Mouse (Mus musculus): ENCODE results near the gene Pced1b.

Gene Pced1b

DNA sequence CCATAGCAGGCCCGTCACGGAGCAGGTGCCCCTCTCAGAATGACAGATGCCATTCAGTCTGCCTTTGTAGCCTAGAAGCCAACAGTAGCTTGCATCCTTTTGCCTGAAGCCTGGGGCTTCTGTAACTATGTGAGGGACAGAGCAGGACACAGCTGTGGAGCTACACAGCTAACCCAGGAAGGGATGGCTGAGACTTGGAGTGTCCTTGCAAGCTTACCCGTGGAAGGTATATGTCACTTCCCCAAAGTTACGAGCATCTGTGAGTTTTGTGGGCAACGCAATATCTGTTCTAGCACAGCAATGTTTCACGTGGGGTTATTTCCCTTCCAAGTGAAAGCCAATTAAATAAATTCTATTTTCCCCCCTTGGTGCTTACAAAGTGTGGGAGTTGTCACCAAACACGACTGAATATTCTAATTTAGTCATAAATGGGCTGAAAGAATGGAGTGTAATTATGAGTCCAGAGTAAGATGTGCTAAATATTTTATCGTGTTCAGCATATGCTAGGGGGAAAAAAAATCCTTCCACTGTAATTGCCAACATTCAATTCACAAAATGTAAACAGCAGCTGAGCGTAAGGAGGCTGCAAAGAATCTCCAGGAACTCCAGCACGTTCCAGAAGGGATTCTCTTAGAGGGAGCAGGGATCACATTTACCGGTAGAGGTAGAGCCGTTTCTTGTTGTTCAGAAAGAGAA is 168.0 kb downstream of the Pced1b start:
- Histone ChIP-seq H3K9me3 (ENCODE audit: low read length) (peaks cover 28% of the 10 kb centered on the region), H3K27me3 (ENCODE audit: insufficient read depth, low read length) (no peaks in the 10 kb centered on the region), H3K36me3 (ENCODE audit: insufficient read depth, low read length) (no peaks in the 10 kb centered on the region), H3K4me1 (replicated peaks; ENCODE audit: low read depth, low read length) (peaks cover 12% of the 10 kb centered on the region), H3K4me3 (replicated peaks; ENCODE audit: low read length) (no peak overlapping the region)
- TF ChIP-seq NANOG (IDR thresholded peaks at IDR 0.05; ENCODE audit: borderline replicate concordance, low read length): no peak
- TF ChIP-seq CTCF (conservative IDR thresholded peaks at IDR 0.05; ENCODE audit: low read length): no peak
- no peak for TF ChIP-seq POU5F1 (IDR thresholded peaks at IDR 0.05; ENCODE audit: borderline replicate concordance, low read length)

DNA sequence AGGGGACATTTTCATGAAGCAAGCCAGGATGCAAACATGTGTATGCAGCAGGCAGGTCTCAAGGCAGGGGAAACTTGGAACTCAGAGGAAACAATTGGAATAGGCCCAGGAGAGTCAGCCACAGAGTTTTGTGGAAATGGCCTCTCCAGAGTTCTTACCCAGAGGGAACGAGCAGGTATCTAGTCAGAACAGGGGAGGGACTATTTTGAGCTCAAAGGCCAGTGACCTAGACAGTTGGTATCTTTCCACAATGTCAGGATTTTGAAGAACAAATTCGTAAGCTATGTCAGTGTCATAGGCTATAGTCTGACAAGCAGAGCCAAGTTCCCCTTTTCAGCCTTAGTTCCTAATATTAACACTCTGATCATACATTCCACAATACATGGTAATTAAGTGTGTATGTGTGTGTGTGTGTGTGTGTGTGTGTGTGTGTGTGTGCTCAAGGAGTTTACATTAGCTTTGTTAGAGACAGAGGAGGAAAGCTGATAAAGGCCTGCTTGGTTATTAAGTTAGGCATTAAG is 168.6 kb downstream of the Pced1b start:
- Histone ChIP-seq H3K9me3 (ENCODE audit: low read length) (peaks cover 28% of the 10 kb centered on the region), H3K36me3 (ENCODE audit: insufficient read depth, low read length) (no peaks in the 10 kb centered on the region), H3K27me3 (ENCODE audit: insufficient read depth, low read length) (no peaks in the 10 kb centered on the region), H3K4me3 (replicated peaks; ENCODE audit: low read length) (no peak overlapping the region), H3K4me1 (replicated peaks; ENCODE audit: low read depth, low read length) (peaks cover 12% of the 10 kb centered on the region)
- TF ChIP-seq NANOG (IDR thresholded peaks at IDR 0.05; ENCODE audit: borderline replicate concordance, low read length) (no peak), POU5F1 (IDR thresholded peaks at IDR 0.05; ENCODE audit: borderline replicate concordance, low read length) (no peak), CTCF (conservative IDR thresholded peaks at IDR 0.05; ENCODE audit: low read length) (no peak)

DNA sequence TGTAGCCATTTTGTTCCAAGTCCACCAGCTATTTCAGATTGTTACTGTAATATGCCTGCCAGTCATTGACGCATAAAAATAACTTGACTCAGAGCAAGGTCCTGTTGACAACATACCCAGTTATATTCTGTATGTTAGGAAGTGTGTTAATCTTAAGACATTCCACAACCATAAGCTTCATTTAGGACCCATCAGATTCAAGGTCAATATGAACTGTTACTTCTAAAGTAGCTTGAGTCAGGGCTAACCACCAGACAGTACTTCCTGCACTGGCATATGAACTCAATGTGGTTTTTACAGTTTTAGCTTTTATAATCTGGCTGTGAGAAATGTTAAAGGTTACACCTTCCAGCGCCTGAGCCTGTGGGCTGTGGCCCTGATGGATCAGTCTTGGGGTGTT is 173.4 kb downstream of the Pced1b start:
- Histone ChIP-seq H3K9me3 (ENCODE audit: low read length) (no peaks in the 10 kb centered on the region), H3K36me3 (ENCODE audit: insufficient read depth, low read length) (no peaks in the 10 kb centered on the region), H3K4me1 (replicated peaks; ENCODE audit: low read depth, low read length) (peaks cover 34% of the 10 kb centered on the region), H3K4me3 (replicated peaks; ENCODE audit: low read length) (no peak overlapping the region), H3K27me3 (ENCODE audit: insufficient read depth, low read length) (no peaks in the 10 kb centered on the region)
- TF ChIP-seq NANOG (IDR thresholded peaks at IDR 0.05; ENCODE audit: borderline replicate concordance, low read length): no peak
- no peak for TF ChIP-seq POU5F1 (IDR thresholded peaks at IDR 0.05; ENCODE audit: borderline replicate concordance, low read length)
- TF ChIP-seq CTCF (conservative IDR thresholded peaks at IDR 0.05; ENCODE audit: low read length): no peak

DNA sequence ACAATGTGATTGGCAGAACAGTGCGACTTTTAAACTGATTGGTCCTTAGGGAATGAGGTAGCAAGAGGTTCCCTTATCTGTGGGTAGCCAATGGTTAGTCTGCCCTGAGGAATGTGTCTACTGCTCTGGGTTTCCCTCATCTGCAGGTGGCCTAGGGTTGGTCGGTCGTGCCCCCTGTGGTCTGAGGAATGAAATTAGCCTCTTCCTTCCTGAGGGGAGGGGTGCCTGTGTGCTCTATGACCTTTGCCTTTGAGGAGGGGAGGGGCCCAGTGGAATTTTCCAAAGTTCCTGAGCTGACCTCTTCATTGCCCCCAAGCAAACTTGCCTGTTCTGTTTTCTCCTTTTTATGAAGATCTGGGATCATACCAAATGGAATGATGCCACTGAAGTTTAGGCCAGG is 174.6 kb downstream of the Pced1b start:
- Histone ChIP-seq H3K4me3 (replicated peaks; ENCODE audit: low read length) (no peak overlapping the region), H3K4me1 (replicated peaks; ENCODE audit: low read depth, low read length) (peaks cover 29% of the 10 kb centered on the region), H3K27me3 (ENCODE audit: insufficient read depth, low read length) (no peaks in the 10 kb centered on the region), H3K9me3 (ENCODE audit: low read length) (no peaks in the 10 kb centered on the region), H3K36me3 (ENCODE audit: insufficient read depth, low read length) (no peaks in the 10 kb centered on the region)
- TF ChIP-seq POU5F1 (IDR thresholded peaks at IDR 0.05; ENCODE audit: borderline replicate concordance, low read length) (no peak), CTCF (conservative IDR thresholded peaks at IDR 0.05; ENCODE audit: low read length) (no peak), NANOG (IDR thresholded peaks at IDR 0.05; ENCODE audit: borderline replicate concordance, low read length) (no peak)

DNA sequence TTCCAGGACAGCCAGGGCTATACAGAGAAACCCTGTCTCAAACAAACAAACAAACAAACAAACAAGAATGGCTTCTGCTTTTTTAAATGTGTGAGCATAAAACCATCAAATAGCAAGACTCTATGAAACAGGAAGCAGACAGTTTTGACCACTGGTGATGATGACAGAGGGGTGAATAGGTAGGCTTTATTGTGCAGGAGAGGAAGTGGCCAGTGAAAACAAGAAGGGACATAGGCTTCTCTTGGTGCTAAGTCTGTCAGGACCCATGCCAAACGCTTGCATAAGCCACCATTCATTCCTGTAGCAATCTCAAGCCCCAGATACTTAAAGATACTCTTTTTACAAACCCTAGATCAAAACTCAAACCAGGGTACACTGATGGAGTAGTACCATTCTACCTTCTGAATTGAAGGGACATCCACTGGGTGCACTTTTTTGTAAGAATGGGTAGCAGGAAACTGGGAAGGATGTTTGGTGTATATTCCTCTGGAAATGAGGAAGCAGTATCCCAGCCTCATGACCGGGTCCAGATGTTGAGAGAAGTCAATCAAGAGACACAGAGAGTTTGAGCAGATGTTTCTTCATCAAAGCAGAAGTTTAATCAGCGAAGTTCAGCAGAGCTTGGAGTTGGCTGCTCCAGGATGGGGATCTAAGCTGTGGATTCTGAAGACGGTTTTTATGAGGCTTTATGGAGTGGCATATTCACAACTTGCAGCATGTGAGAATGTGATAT is 175.5 kb downstream of the Pced1b start:
- no peaks in the 10 kb centered on the region for H3K36me3 ChIP-seq (ENCODE audit: insufficient read depth, low read length)
- no peak for TF ChIP-seq NANOG (IDR thresholded peaks at IDR 0.05; ENCODE audit: borderline replicate concordance, low read length)
- no peak for TF ChIP-seq POU5F1 (IDR thresholded peaks at IDR 0.05; ENCODE audit: borderline replicate concordance, low read length)
- TF ChIP-seq CTCF (conservative IDR thresholded peaks at IDR 0.05; ENCODE audit: low read length): no peak
- no peaks in the 10 kb centered on the region for H3K9me3 ChIP-seq (ENCODE audit: low read length)
- no peak overlapping the region for H3K4me3 ChIP-seq (replicated peaks; ENCODE audit: low read length)
- H3K4me1 ChIP-seq (replicated peaks; ENCODE audit: low read depth, low read length): peaks cover 28% of the 10 kb centered on the region
- no peaks in the 10 kb centered on the region for H3K27me3 ChIP-seq (ENCODE audit: insufficient read depth, low read length)

DNA sequence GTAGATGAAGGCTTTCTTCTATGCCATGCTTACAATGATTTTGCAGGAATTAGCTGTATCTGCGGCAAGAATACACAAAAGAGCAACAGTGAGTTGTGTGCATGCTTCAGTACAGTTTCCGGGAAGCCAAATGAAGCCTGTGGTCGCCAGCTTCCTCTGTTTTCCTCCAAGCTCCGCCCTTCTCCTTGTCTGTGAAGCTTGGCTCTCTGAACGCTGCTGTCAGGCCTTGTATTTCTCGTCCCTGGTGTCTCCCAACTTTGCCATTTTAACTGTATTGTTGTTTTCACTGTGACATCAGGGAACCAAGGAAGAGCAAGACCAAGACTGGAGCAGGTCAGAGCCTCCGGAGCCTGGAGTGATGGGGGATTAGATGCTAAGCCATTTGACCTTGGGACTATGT is 177.5 kb downstream of the Pced1b start:
- TF ChIP-seq NANOG (IDR thresholded peaks at IDR 0.05; ENCODE audit: borderline replicate concordance, low read length): no peak
- no peaks in the 10 kb centered on the region for H3K9me3 ChIP-seq (ENCODE audit: low read length)
- H3K4me1 ChIP-seq (replicated peaks; ENCODE audit: low read depth, low read length): peaks cover 34% of the 10 kb centered on the region
- 0 out of 2 replicates have a peak overlapping the region, but pooled peaks have one; percentile 35 for H3K4me3 ChIP-seq (replicated peaks; ENCODE audit: low read length)
- no peaks in the 10 kb centered on the region for H3K36me3 ChIP-seq (ENCODE audit: insufficient read depth, low read length)
- no peaks in the 10 kb centered on the region for H3K27me3 ChIP-seq (ENCODE audit: insufficient read depth, low read length)

DNA sequence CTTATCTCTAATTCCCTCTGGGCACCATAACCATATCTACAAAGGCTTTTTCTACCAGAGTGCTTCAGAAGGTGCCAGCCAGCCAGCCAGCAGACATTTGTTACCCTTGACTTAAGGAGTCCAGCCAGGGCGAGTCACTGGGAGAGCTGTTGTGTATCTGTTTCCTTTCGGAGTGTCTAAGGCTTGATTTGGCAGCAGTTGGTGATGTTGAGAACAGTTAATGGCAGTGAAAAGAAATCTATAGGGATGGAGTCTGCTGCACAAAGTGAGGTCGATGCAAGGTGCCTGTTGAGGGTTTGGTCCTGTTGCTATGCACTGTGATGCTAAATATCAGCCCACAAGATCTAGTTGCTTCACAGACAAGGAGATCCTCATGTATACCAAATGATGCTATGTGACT is 178.1 kb downstream of the Pced1b start:
- no peaks in the 10 kb centered on the region for H3K36me3 ChIP-seq (ENCODE audit: insufficient read depth, low read length)

DNA sequence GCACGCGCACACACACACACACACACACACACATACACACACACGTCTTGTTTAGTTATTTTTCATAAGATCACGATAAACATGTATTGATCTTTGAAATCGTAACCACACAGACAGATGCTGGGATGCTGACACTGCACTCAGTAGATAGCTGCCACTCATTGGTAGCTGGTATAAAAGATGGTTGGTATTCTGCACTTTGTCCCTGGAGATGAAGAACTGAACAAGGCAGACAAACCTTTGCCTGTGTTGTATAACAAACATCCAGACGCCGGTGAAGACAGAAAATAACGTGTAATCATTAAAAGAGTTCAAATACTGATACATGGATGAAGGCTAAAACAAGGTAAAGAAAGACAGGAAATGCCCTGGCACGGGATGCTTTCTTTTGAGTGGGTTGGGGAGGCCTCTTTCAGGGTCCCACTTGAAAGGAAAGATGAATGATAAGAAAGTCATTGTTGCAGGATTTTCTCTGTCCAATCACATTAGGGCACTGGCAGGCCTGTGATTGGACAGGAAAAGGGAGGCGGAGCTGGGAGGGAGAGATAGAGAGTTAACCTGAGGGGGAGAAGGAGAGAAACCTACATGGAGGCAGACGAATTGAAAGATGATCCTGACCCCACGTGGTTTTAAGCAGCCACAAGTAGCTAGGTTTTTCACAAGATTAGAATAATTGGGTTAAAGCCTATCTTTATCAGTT is 182.4 kb downstream of the Pced1b start:
- H3K36me3 ChIP-seq (ENCODE audit: insufficient read depth, low read length): no peaks in the 10 kb centered on the region
- no peak for TF ChIP-seq CTCF (conservative IDR thresholded peaks at IDR 0.05; ENCODE audit: low read length)
- no peak for TF ChIP-seq NANOG (IDR thresholded peaks at IDR 0.05; ENCODE audit: borderline replicate concordance, low read length)
- TF ChIP-seq POU5F1 (IDR thresholded peaks at IDR 0.05; ENCODE audit: borderline replicate concordance, low read length): no peak
- peaks cover 30% of the 10 kb centered on the region for H3K4me1 ChIP-seq (replicated peaks; ENCODE audit: low read depth, low read length)
- no peak overlapping the region for H3K4me3 ChIP-seq (replicated peaks; ENCODE audit: low read length)
- H3K27me3 ChIP-seq (ENCODE audit: insufficient read depth, low read length): no peaks in the 10 kb centered on the region
- H3K9me3 ChIP-seq (ENCODE audit: low read length): no peaks in the 10 kb centered on the region

More for the DNA sequence above, 178.1 kb downstream of the Pced1b start:
- Histone ChIP-seq H3K4me3 (replicated peaks; ENCODE audit: low read length) (0 out of 2 replicates have a peak overlapping the region, but pooled peaks have one; percentile 35), H3K27me3 (ENCODE audit: insufficient read depth, low read length) (no peaks in the 10 kb centered on the region), H3K4me1 (replicated peaks; ENCODE audit: low read depth, low read length) (peaks cover 36% of the 10 kb centered on the region), H3K9me3 (ENCODE audit: low read length) (no peaks in the 10 kb centered on the region)
- no peak for TF ChIP-seq POU5F1 (IDR thresholded peaks at IDR 0.05; ENCODE audit: borderline replicate concordance, low read length)
- TF ChIP-seq CTCF (conservative IDR thresholded peaks at IDR 0.05; ENCODE audit: low read length): no peak
- TF ChIP-seq NANOG (IDR thresholded peaks at IDR 0.05; ENCODE audit: borderline replicate concordance, low read length): no peak
